Mouse (Mus musculus): Measurements from ENCODE around the gene Aldh8a1.

The Aldh8a1 gene

DNA sequence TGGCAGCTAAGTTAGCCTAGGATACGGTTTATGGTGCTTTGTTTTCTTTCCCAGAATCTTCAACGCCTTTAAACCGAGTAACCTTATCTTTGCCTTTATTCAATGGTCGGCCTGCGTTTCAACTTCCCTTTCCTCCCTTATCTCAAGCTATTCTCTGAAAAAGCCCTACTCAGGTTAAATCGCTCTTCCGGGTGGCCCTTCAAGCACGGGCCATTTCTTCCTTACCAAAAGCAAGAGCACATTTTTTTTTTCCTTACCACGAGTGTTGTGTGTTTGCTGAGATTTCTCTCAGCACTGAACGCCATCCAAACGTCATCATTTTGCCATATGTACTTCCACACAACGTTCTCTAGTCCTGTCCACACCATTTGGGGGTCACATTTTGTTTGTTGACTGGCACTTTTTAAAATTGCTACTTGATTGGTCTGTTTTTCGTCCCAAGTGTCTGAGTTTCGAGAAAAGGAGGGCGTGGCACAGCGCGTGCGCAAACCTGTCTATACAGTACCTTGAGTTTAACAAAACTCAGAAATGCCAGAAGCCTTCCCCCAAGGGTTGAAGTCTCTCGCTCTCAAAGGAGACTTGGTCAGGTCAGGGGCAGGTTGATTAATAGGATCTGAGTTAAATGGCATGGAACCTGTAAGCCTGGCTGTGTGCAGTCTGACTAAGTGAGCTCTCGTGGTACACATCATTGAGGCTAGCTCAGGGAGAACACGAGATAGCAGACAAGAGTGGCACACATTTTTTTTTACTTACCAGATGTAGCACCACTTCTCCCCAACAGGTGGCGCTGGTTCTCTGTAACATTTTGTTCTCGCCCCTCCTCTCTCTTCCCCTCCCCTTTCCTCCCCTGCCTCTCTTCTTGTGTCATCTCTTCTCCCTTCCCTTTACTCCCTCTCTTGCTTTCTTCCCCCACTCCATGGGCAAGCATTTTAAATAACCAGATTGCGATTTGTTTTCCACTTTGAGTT is 43.6 kb downstream of the Aldh8a1 start:
- DNase-seq: peak; percentile 59 to 78

DNA sequence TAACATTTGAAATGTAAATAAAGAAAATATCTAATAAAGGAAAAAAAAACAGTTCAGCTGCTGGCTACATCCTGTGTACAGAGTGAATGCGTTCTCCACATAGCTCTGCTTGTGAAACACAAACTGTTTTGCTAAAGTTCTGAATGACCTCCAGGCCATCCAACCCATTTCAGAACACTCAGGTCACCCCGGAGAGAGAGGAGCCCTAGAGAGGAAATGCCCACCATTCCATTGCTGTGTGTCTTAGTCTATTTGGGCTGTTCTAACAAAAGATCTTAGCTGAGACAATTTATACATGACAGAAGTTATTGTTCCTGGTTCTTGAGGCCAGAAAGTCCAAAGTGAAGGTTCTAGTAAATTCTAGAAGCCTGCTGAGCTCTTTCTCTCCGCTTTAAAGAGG is 49.4 kb downstream of the Aldh8a1 start:
- no peak for DNase-seq

DNA sequence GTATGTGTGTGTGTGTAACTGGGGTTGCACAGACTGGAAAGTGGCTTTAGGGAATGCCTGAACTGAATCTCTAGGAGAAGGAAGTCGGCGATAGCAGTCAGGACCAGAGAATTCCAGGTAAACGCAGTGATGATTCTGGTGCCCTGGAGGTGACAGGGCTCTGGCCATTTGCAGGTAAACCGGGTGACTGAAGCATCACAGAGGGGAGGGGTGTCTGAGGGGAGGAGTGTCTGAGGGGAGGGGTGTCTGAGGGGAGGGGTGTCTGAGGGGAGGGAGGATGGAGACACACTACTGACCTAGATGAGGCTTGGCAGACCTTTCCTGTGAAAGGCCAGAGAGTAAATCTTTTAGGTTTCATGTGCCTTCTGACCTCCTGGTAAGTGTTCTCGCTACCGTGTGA is 50.9 kb downstream of the Aldh8a1 start:
- DNase-seq: no peak

DNA sequence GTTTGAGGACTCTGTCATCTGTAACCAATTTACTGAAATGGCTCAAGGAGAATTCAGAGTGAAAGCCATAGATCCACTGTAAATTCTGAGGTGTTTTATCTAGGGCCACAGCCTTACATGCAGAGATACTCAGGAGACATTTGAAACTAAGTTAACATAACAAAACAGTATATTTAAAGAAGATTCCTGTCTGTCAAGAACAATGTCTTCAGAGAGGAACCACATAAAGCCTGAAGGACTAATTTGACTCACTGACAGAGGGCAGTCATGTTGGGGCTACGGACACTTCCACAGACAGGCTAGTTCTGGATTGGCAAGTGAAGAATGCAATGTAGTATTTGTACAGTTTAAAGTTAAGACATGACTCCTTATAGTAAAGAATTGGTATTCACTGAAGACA is 62.2 kb downstream of the Aldh8a1 start:
- no peak for DNase-seq

DNA sequence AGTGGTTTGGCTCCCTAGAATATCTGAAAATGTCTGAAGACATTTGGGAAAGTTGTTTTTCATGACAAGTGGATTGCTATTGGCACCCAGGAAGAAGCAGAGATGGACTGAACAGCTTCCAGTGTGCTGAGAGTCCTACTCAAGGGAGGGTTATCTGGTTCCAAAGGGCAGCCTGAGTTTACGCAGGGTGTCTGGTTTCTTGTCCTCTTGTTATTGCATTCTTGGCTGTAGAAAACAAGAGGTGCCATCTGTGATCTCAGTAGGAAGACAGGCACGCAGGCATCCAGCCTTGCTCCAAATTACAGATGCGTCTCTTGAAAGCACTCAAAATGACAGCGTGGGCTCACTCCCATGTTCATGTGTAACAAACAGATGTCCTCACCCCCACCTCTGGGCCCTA is 63.9 kb downstream of the Aldh8a1 start:
- DNase-seq: peak in 1 of 2 experiments; percentile 49

DNA sequence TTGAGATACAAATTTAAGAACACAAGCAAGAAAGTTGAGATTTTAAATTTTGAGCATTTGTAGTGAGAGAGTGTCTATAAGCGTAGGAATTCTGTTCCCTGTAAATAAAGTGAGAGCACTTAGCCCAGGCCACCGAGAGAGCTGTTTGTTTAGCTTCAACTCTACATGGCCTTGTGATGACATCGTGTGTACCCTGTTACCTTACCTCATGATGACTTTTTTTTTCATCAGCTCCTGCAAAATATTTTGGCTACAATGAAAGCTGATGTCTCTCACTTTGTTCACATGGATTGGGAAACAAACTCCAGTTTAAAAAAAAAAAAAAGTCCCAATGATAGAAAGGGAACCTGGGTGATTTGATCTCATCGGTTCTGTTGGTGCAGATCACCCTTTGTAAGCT is 64.6 kb downstream of the Aldh8a1 start:
- no peak for DNase-seq

DNA sequence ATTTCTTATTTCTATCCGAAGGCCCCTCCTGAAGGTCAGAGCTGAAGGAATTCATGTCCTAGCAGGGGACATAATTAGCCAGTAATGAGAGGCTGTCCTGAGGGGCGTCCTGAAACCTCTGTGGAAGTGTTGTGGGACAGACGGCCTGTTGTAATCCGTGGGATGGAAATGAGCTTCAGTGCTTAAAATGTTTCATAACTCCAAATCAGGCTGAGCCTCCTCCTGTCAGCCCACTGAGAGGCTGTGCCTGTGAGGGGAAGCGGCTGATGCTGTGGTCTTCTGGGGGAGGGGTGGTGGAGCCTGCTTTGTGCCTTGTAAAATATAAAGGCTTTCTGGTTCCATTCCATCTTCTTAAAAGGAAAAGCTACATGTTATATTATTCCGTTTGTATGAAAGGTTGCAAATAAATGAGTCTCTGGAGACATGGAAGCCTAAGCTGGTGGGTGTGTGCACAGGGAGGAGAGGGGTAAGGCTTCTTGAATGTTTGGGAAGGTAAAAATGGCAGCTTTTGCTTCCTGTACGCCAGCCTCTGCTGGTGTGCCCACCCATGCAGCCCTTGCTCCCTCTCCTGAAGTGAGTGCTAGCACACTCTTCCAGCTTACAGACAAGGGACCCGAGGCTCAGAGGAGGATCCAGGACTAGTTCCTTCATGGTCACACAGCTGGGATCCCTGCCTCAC is 66.7 kb downstream of the Aldh8a1 start:
- no peak for DNase-seq

DNA sequence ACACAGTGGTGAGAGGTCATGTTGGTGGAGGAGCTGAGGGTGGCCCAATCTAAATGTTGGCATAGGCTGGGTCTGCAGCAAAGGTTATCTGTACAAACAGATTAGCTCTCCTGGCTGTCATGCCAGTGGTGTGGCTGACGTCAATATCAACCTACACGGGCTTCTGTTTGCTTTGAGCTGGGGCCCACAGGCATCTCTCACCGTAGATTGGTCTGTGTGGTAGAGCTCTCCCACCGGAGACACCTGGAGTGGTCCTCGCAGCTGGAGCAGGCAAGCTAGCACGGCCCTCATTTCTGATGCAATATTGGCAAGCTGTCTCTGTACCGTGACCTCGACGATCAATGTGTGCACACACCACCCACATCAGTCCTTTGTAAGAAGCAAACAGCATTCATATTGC is 67.3 kb downstream of the Aldh8a1 start:
- DNase-seq: no peak

All from cerebellum, postnatal 14 days (tissue).